In genomic region chr5:146386906-146387305, GRCm38 (mm10) we compare ENCODE assay signal across 25 mouse cellular contexts. TPM values are rescaled to one million over a fixed set of nuclear protein-coding genes. Genes with fewer than 3 reads are reported as not detected.
DNase-seq lines count a peak whose midpoint lies in the region; ATAC-seq and TF ChIP-seq lines count a peak whose summit lies in the region.
"Had no signal": no experiment of that assay in that cellular context is flagged by ENCODE, and none has a peak within 500 bp of the region (broad histone marks: within the 10 kb centered on the region; RNA-seq: fewer than 3 reads in every experiment).

No protein-coding gene starts in this region.

- H3K9me3 ChIP-seq in forebrain, embryonic 11.5 days (ENCODE audit: control insufficient read depth, low read length), result peaks cover 5% of the 10 kb centered on the region; the same call in 1 of the 2 replicates
- H3K9me3 ChIP-seq in forebrain, embryonic 13.5 days (replicated peaks), result peaks cover 6% of the 10 kb centered on the region
- no peaks in the 10 kb centered on the region for H3K9me3 ChIP-seq in kidney, postnatal 0 days (replicated peaks; ENCODE audit: low read length)
- 0 out of 2 replicates have a peak, but pooled peaks cover 3% of the 10 kb centered on the region for H3K9me3 ChIP-seq in midbrain, postnatal 0 days (ENCODE audit: low read length)
- no peaks in the 10 kb centered on the region for H3K9me3 ChIP-seq in midbrain, embryonic 14.5 days (ENCODE audit: control insufficient read depth, low read length)
- H3K9me3 ChIP-seq: embryonic facial prominence, embryonic 12.5 days; intestine, embryonic 15.5 days; neural tube, embryonic 13.5 days had no signal

- no peak overlapping the region for H3K4me3 ChIP-seq in forebrain, embryonic 11.5 days (ENCODE audit: low read depth, low read length)
- no peak overlapping the region for H3K4me3 ChIP-seq in forebrain, embryonic 13.5 days
- no peak overlapping the region for H3K4me3 ChIP-seq in kidney, postnatal 0 days (replicated peaks; ENCODE audit: low read depth, low read length)
- no peak overlapping the region for H3K4me3 ChIP-seq in kidney, adult 2 months (ENCODE audit: insufficient read depth, low read depth, low read length)
- H3K4me3 ChIP-seq in midbrain, postnatal 0 days (ENCODE audit: low read depth, low read length), result no peak overlapping the region
- H3K4me3 ChIP-seq in midbrain, embryonic 14.5 days (replicated peaks; ENCODE audit: low read depth, low read length), result no peak overlapping the region
- H3K4me3 ChIP-seq: heart, embryonic 12.5 days; intestine, embryonic 15.5 days had no signal

- no peak overlapping the region for H3K27ac ChIP-seq in forebrain, embryonic 11.5 days (ENCODE audit: low read depth, low read length)
- H3K27ac ChIP-seq in forebrain, embryonic 13.5 days, result no peak overlapping the region
- no peak overlapping the region for H3K27ac ChIP-seq in kidney, postnatal 0 days
- no peak overlapping the region for H3K27ac ChIP-seq in kidney, adult 2 months (ENCODE audit: insufficient read depth, low read depth, low read length)
- no peak overlapping the region for H3K27ac ChIP-seq in midbrain, postnatal 0 days (ENCODE audit: low read depth, low read length)
- H3K27ac ChIP-seq in midbrain, embryonic 14.5 days (replicated peaks; ENCODE audit: low read depth, low read length), result no peak overlapping the region
- H3K27ac ChIP-seq: embryonic facial prominence, embryonic 12.5 days; forebrain, embryonic 12.5 days; intestine, embryonic 15.5 days; midbrain, embryonic 12.5 days had no signal

- no peak overlapping the region for H3K4me2 ChIP-seq in forebrain, embryonic 11.5 days (ENCODE audit: low read depth, low read length, severe bottlenecking)
- no peak overlapping the region for H3K4me2 ChIP-seq in forebrain, embryonic 13.5 days
- no peak overlapping the region for H3K4me2 ChIP-seq in kidney, postnatal 0 days (ENCODE audit: low read length)
- H3K4me2 ChIP-seq in midbrain, postnatal 0 days (ENCODE audit: low read depth, low read length, poor library complexity, severe bottlenecking), result no peak overlapping the region
- no peak overlapping the region for H3K4me2 ChIP-seq in midbrain, embryonic 14.5 days (ENCODE audit: low read length)
- H3K4me2 ChIP-seq: heart, embryonic 12.5 days; intestine, embryonic 15.5 days had no signal

- no peaks in the 10 kb centered on the region for H3K27me3 ChIP-seq in forebrain, embryonic 11.5 days (ENCODE audit: control insufficient read depth, insufficient read depth, low read length)
- no peaks in the 10 kb centered on the region for H3K27me3 ChIP-seq in forebrain, embryonic 13.5 days
- H3K27me3 ChIP-seq in kidney, postnatal 0 days (ENCODE audit: insufficient read depth, low read length), result no peaks in the 10 kb centered on the region
- no peaks in the 10 kb centered on the region; the same call in 1 of the 2 replicates for H3K27me3 ChIP-seq in kidney, adult 2 months (replicated peaks; ENCODE audit: control insufficient read depth, insufficient read depth, low read length)
- no peaks in the 10 kb centered on the region for H3K27me3 ChIP-seq in midbrain, postnatal 0 days (ENCODE audit: insufficient read depth, low read length)
- no peaks in the 10 kb centered on the region for H3K27me3 ChIP-seq in midbrain, embryonic 14.5 days (ENCODE audit: control insufficient read depth, insufficient read depth, low read length)
- H3K27me3 ChIP-seq: embryonic facial prominence, embryonic 12.5 days; forebrain, embryonic 12.5 days; midbrain, embryonic 12.5 days; neural tube, embryonic 13.5 days had no signal

- no peak overlapping the region for H3K9ac ChIP-seq in forebrain, embryonic 11.5 days (ENCODE audit: low read length)
- H3K9ac ChIP-seq in forebrain, embryonic 13.5 days, result no peak overlapping the region
- no peak overlapping the region for H3K9ac ChIP-seq in kidney, postnatal 0 days (ENCODE audit: low read depth, low read length)
- no peak overlapping the region for H3K9ac ChIP-seq in midbrain, postnatal 0 days (replicated peaks; ENCODE audit: low read length, poor library complexity, severe bottlenecking)
- H3K9ac ChIP-seq in midbrain, embryonic 14.5 days (replicated peaks; ENCODE audit: low read length), result no peak overlapping the region
- H3K9ac ChIP-seq: embryonic facial prominence, embryonic 12.5 days; forebrain, embryonic 12.5 days; heart, embryonic 12.5 days; intestine, embryonic 15.5 days had no signal

- H3K36me3 ChIP-seq in forebrain, embryonic 11.5 days (ENCODE audit: control insufficient read depth, insufficient read depth, low read length), result no peaks in the 10 kb centered on the region; the same call in 1 of the 2 replicates
- H3K36me3 ChIP-seq in forebrain, embryonic 13.5 days (ENCODE audit: poor library complexity, severe bottlenecking), result 0 out of 2 replicates have a peak, but pooled peaks cover 8% of the 10 kb centered on the region
- no peaks in the 10 kb centered on the region for H3K36me3 ChIP-seq in kidney, postnatal 0 days (ENCODE audit: insufficient read depth, low read length)
- H3K36me3 ChIP-seq in kidney, adult 2 months (ENCODE audit: control insufficient read depth, insufficient read depth, low read length), result no peaks in the 10 kb centered on the region
- H3K36me3 ChIP-seq in midbrain, postnatal 0 days (ENCODE audit: insufficient read depth, low read length), result no peaks in the 10 kb centered on the region
- H3K36me3 ChIP-seq in midbrain, embryonic 14.5 days (ENCODE audit: control insufficient read depth, insufficient read depth, low read length), result no peaks in the 10 kb centered on the region
- H3K36me3 ChIP-seq: G1E; heart, embryonic 12.5 days; intestine, embryonic 15.5 days had no signal

- TF ChIP-seq CTCF in kidney, postnatal 0 days (IDR thresholded peaks at IDR 0.05; ENCODE audit: low read depth), result peak; percentile 17; the same call in 1 of the 2 replicates
- TF ChIP-seq CTCF in kidney, adult 2 months (conservative IDR thresholded peaks at IDR 0.05; ENCODE audit: insufficient read depth, insufficient read length, low read depth, low read length), result no peak
- peak; percentile 40; the same call in 1 of the 2 replicates for TF ChIP-seq CTCF in midbrain, postnatal 0 days (IDR thresholded peaks at IDR 0.05)

- H3K4me1 ChIP-seq in forebrain, embryonic 11.5 days (replicated peaks; ENCODE audit: control insufficient read depth, insufficient read depth, low read length), result no peaks in the 10 kb centered on the region; the same call in 1 of the 2 replicates
- H3K4me1 ChIP-seq in forebrain, embryonic 13.5 days, result peaks cover 12% of the 10 kb centered on the region; the same call in 1 of the 2 replicates
- 0 out of 2 replicates have a peak, but pooled peaks cover 3% of the 10 kb centered on the region for H3K4me1 ChIP-seq in kidney, postnatal 0 days (replicated peaks; ENCODE audit: insufficient read depth, low read length)
- no peaks in the 10 kb centered on the region for H3K4me1 ChIP-seq in kidney, adult 2 months (ENCODE audit: control insufficient read depth, insufficient read depth, low read length)
- H3K4me1 ChIP-seq in midbrain, postnatal 0 days (ENCODE audit: insufficient read depth, low read length), result no peaks in the 10 kb centered on the region; the same call in 1 of the 2 replicates
- peaks cover 7% of the 10 kb centered on the region; the same call in 1 of the 2 replicates for H3K4me1 ChIP-seq in midbrain, embryonic 14.5 days (ENCODE audit: control insufficient read depth, insufficient read depth, low read length)
- H3K4me1 ChIP-seq: heart, embryonic 12.5 days; intestine, embryonic 15.5 days had no signal

- WGBS in forebrain, embryonic 11.5 days, result 88% methylated on average over 4 of the region's 4 CpGs
- WGBS in forebrain, embryonic 13.5 days, result 88% methylated on average over 4 of the region's 4 CpGs
- 94% methylated on average over 4 of the region's 4 CpGs for WGBS in kidney, postnatal 0 days
- WGBS in kidney, adult 2 months, result 93% methylated on average over 4 of the region's 4 CpGs
- 92% methylated on average over 4 of the region's 4 CpGs for WGBS in midbrain, postnatal 0 days
- WGBS in midbrain, embryonic 14.5 days, result 93% methylated on average over 4 of the region's 4 CpGs

- no peak for TF ChIP-seq POLR2A in kidney, adult 2 months (IDR thresholded peaks at IDR 0.05; ENCODE audit: low read depth, low read length)

- ATAC-seq in forebrain, embryonic 11.5 days (replicated peaks; ENCODE audit: low FRiP score), result no peak
- ATAC-seq in forebrain, embryonic 13.5 days, result no peak
- no peak for ATAC-seq in kidney, postnatal 0 days (replicated peaks; ENCODE audit: low FRiP score, low read depth)
- no peak for ATAC-seq in midbrain, postnatal 0 days (ENCODE audit: low FRiP score)
- no peak for ATAC-seq in midbrain, embryonic 14.5 days (ENCODE audit: low FRiP score, low TSS enrichment)
- ATAC-seq: intestine, embryonic 15.5 days had no signal

- peak; percentile 50 for DNase-seq in forebrain, embryonic 11.5 days (ENCODE audit: low spot score)
- DNase-seq in kidney, postnatal 0 days (ENCODE audit: low spot score), result no peak
- DNase-seq in kidney, adult 2 months, result no peak
- DNase-seq in midbrain, postnatal 0 days (ENCODE audit: low spot score), result no peak
- no peak for DNase-seq in midbrain, embryonic 14.5 days
- DNase-seq in ZHBTc4 (ENCODE audit: low read depth, low spot score), result peak; percentile 52
- no peak for DNase-seq in cerebellum, postnatal 36 days
- DNase-seq: cerebellum, adult 11 months; cerebellum, postnatal 10 days; gastrocnemius, postnatal 10 days; heart, postnatal 10 days; kidney, adult 9 months; kidney, postnatal 36 days; liver; lung, postnatal 10 days had no signal

RNA-seq across cellular contexts. Expression of gene Wasf3, which starts 2.1 kb away (rescaled TPM):
- polyA plus RNA-seq in forebrain, embryonic 11.5 days (2014; fragmentation: Nextera tagmentation; extraction: Ambion mirVana), result 4.8 and 5.1 TPM in 2 replicates
- polyA plus RNA-seq in forebrain, embryonic 13.5 days (2015; fragmentation: Nextera tagmentation; extraction: Ambion mirVana), result 7.3 and 8.9 TPM in 2 replicates
- 1.9 and 2.0 TPM in 2 replicates for polyA plus RNA-seq in kidney, postnatal 0 days (2015; fragmentation: Nextera tagmentation; extraction: Ambion mirVana)
- polyA plus RNA-seq in kidney, adult 2 months (2012; rRNA removed), result 5.9 and 6.4 TPM in 2 replicates
- total RNA-seq in midbrain, postnatal 0 days (2014; rRNA removed), result 40.4 and 40.7 TPM in 2 replicates
- 18.3 and 19.1 TPM in 2 replicates for polyA plus RNA-seq in midbrain, postnatal 0 days (2015; fragmentation: Nextera tagmentation; extraction: Ambion mirVana)
- 9.3 and 10.0 TPM in 2 replicates for polyA plus RNA-seq in midbrain, embryonic 14.5 days (2014; fragmentation: Nextera tagmentation; extraction: Ambion mirVana)
- total RNA-seq: granulocyte monocyte progenitor cell, adult 5-6 weeks; megakaryocyte progenitor cell, adult 5-6 weeks had no signal
- polyA plus RNA-seq: G1E had no signal

Comparison
In these comparisons a context has a peak if more than half of its experiments do, and no peak if none do; other contexts are left out.
1. DNase-seq: peak in forebrain, embryonic 11.5 days (single experiment) and ZHBTc4 (single experiment); none in kidney, postnatal 0 days (single experiment), kidney, adult 2 months (single experiment), midbrain, postnatal 0 days (single experiment), midbrain, embryonic 14.5 days (single experiment) and cerebellum, postnatal 36 days (0 of 2).